Mouse (Mus musculus) erythroblast, embryonic 14.5 days (primary cell): ENCODE measurements around the gene Kcne2. TPM values are rescaled to one million over a fixed set of nuclear protein-coding genes. Genes with fewer than 3 reads are reported as not detected.

Source experiments
- H3K27me3 ChIP-seq: 2 replicates; pipeline ENCODE4 v1.6.1; 2012; ENCODE audit warnings: inconsistent platforms; ENCODE audit not compliant: control insufficient read depth
- H3K36me3 ChIP-seq: 2 replicates; pipeline ENCODE4 v1.6.1; 2012; ENCODE audit warnings: mild to moderate bottlenecking, inconsistent platforms; ENCODE audit not compliant: control insufficient read depth
- H3K4me1 ChIP-seq: 2 replicates; pipeline ENCODE4 v1.6.1; 2012; ENCODE audit warnings: inconsistent platforms; ENCODE audit not compliant: control insufficient read depth
- H3K4me3 ChIP-seq: replicated peaks from 2 replicates; pipeline ENCODE3; 2012; ENCODE audit warnings: moderate library complexity, mild to moderate bottlenecking, inconsistent platforms
- H3K9me3 ChIP-seq: 2 replicates; pipeline ENCODE4 v1.6.1; 2012; ENCODE audit warnings: low read length, inconsistent platforms, mixed read lengths; ENCODE audit not compliant: control insufficient read depth
- GATA1 ChIP-seq: IDR thresholded peaks from 2 replicates; pipeline ENCODE4 v1.6.1; 2012; ENCODE audit warnings: low read length, inconsistent platforms, mixed read lengths
- TAL1 ChIP-seq: IDR thresholded peaks from 3 replicates; pipeline ENCODE4 v1.6.1; 2012; ENCODE audit warnings: low read length, inconsistent platforms, mixed read lengths
- polyA plus RNA-seq: library from polyadenylated mRNA; stranded (reverse); fragments of >175 nt; gene quantifications from 2 replicates; pipeline ENCODE4 v1.2.3, GENCODE M21; 2012

Kcne2 gene
- polyA plus RNA-seq, 1 experiment, result not detected

DNA sequence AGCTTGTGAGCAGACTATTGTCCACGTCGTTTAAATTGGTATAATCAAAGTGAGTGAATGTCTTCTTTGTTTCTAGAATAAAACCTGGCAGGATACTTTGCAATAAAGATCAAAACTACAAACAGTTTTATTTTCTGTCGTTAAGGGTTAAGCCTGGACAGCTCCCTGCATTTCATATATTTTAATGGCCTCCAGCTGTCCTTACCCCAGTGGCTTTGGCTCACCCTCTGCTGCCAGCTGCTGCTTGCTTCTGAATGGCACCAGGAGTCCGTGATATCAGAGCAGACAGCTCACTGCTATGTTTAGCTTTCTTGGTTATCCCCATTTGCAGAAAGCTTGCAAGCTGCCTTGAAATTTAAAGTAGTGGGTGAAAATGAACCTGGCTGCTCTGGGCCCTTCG is 9.8 kb downstream of the Kcne2 start:
- Histone ChIP-seq H3K9me3 (no peaks in the 10 kb centered on the region), H3K4me3 (peak overlapping the region; percentile 76), H3K36me3 (peaks cover 15% of the 10 kb centered on the region), H3K4me1 (peaks cover 37% of the 10 kb centered on the region), H3K27me3 (no peaks in the 10 kb centered on the region)
- TF ChIP-seq TAL1, result no peak

DNA sequence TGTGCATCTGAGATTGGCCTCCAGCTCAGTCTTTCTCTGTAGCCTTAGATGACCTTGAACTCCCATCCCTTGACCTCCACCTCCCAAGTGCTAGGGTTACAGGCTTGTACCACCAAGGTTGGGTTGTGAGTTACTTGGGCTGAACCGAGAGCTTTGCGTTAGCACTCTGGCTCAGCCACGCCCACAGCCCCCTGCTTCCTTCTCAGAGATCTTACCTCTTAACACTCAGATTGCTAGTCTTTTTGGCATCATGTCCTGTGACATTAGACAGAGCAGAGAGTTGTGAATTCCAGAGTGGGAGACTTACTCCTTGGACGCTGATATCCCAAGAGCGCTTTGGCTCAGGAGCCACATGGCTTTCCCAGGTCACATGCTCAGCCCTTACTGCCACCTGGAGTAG is 10.3 kb downstream of the Kcne2 start:
- peaks cover 37% of the 10 kb centered on the region for H3K4me1 ChIP-seq
- H3K9me3 ChIP-seq, result no peaks in the 10 kb centered on the region
- TF ChIP-seq GATA1, result no peak
- TF ChIP-seq TAL1, result no peak
- H3K36me3 ChIP-seq, result peaks cover 20% of the 10 kb centered on the region
- peak overlapping the region; percentile 76 for H3K4me3 ChIP-seq
- no peaks in the 10 kb centered on the region for H3K27me3 ChIP-seq

DNA sequence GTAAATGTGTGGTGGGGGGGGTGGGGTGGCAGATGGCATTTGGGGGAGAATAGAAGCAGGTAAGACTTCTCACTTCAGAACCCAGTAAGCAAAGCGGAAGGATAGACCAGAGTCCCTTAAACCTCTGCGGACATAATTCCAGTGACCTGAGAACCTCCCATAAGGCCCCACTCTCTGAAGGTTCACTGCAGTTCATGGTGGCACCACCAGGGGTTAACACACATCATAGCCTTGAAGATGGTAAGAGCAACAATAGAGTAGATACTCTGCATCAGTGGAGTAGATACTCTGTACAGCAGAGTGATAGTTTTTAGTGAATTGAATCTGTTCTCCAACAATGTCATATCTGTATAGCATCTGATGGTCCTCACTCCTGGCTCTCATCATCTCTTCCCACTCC is 13.3 kb downstream of the Kcne2 start:
- TF ChIP-seq TAL1 (no peak), GATA1 (no peak)

GRCm38 (mm10) chr16:92307947-92308346 is 15.8 kb downstream of the Kcne2 start:
- H3K36me3 ChIP-seq, result peaks cover 45% of the 10 kb centered on the region

More for the DNA sequence above, 13.3 kb downstream of the Kcne2 start:
- Histone ChIP-seq H3K27me3 (no peaks in the 10 kb centered on the region), H3K4me3 (no peak overlapping the region), H3K9me3 (no peaks in the 10 kb centered on the region), H3K4me1 (peaks cover 32% of the 10 kb centered on the region), H3K36me3 (peaks cover 28% of the 10 kb centered on the region)

GRCm38 (mm10) chr16:92309126-92309525 is 16.9 kb downstream of the Kcne2 start:
- Histone ChIP-seq H3K4me3 (no peak overlapping the region), H3K36me3 (peaks cover 51% of the 10 kb centered on the region), H3K9me3 (no peaks in the 10 kb centered on the region), H3K4me1 (no peaks in the 10 kb centered on the region; the same call in 1 of the 2 replicates), H3K27me3 (no peaks in the 10 kb centered on the region)
- no peak for TF ChIP-seq TAL1
- no peak for TF ChIP-seq GATA1

More at GRCm38 (mm10) chr16:92307947-92308346, 15.8 kb downstream of the Kcne2 start:
- no peak overlapping the region for H3K4me3 ChIP-seq
- TF ChIP-seq TAL1 (no peak), GATA1 (no peak)
- H3K9me3 ChIP-seq, result no peaks in the 10 kb centered on the region
- peaks cover 8% of the 10 kb centered on the region for H3K4me1 ChIP-seq
- H3K27me3 ChIP-seq, result no peaks in the 10 kb centered on the region

DNA sequence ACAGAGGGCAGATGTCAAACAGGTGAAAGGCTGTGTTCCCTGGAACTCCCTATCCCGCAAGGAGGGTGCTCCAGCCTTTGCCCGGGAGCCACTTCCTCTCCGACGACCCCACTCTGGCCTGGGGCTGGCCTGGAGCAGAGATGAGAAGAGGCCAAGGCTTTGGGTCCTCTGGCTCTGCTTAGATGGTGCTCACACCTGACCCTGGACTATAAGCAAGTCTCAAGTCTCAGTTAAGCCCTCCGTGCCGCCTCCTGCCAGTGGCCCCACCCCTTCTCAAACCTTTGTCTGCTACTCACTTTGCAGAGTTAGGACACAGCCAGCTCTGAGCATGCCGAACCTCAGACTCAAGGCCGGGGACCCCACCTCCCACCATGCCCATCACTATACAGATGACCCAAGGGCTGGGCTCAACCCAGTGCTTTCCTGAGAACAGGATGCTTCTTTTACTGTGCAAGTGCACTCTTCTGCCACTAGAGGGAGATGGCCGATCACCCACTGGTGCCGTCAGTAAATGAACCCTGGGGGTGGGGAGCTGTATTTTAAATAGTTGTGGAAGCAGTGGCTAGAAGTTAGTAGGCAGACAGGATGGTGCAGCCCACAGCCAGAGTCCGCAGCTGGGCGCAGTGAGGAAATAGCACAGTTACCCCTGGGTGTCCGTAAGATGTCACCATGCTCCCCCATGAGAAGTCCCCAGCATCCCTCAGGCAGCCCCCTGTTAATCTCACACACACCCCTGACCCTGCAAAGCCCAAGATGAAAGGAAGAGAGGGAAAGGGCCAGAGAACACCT is 22.0 kb downstream of the Kcne2 start:
- Histone ChIP-seq H3K4me1 (peaks cover 2% of the 10 kb centered on the region; the same call in 1 of the 2 replicates), H3K4me3 (no peak overlapping the region), H3K36me3 (peaks cover 26% of the 10 kb centered on the region), H3K9me3 (peaks cover 3% of the 10 kb centered on the region; the same call in 1 of the 2 replicates), H3K27me3 (no peaks in the 10 kb centered on the region)
- TF ChIP-seq TAL1, result no peak
- no peak for TF ChIP-seq GATA1

GRCm38 (mm10) chr16:92316049-92316738 is 24.0 kb downstream of the Kcne2 start:
- Histone ChIP-seq H3K9me3 (peaks cover 3% of the 10 kb centered on the region; the same call in 1 of the 2 replicates), H3K4me3 (no peak overlapping the region), H3K27me3 (no peaks in the 10 kb centered on the region), H3K4me1 (peaks cover 2% of the 10 kb centered on the region; the same call in 1 of the 2 replicates), H3K36me3 (peaks cover 18% of the 10 kb centered on the region)
- TF ChIP-seq TAL1, result no peak

GRCm38 (mm10) chr16:92319353-92320109 is 27.3 kb downstream of the Kcne2 start:
- no peak overlapping the region for H3K4me3 ChIP-seq

More at GRCm38 (mm10) chr16:92319353-92320109, 27.3 kb downstream of the Kcne2 start:
- H3K9me3 ChIP-seq, result peaks cover 3% of the 10 kb centered on the region; the same call in 1 of the 2 replicates
- TF ChIP-seq GATA1, result no peak
- TF ChIP-seq TAL1, result no peak
- no peaks in the 10 kb centered on the region for H3K27me3 ChIP-seq
- no peaks in the 10 kb centered on the region for H3K36me3 ChIP-seq
- H3K4me1 ChIP-seq, result no peaks in the 10 kb centered on the region
